Mouse (Mus musculus) hindbrain, embryonic 16.5 days (tissue): Measurements from ENCODE around the gene Srd5a3. TPM values are rescaled to one million over a fixed set of nuclear protein-coding genes. Genes with fewer than 3 reads are reported as not detected.

Experiments
- ATAC-seq: fragments of 200-750 bp; cut with Nextera tagmentation; 2 replicates; pipeline ENCODE4 v1.8.0; 2017; ENCODE audit warnings: moderate TSS enrichment, moderate library complexity
- H3K27ac ChIP-seq: fragments of 300-500 bp; sonication (generic); 2 replicates; pipeline ENCODE4 v1.5.1; 2014; ENCODE audit warnings: low read depth, mild to moderate bottlenecking, control low read depth, low read length, moderate library complexity
- H3K27me3 ChIP-seq: fragments of 300-500 bp; sonication (generic); replicated peaks from 2 replicates; pipeline ENCODE4 v1.6.1; 2014; ENCODE audit warnings: low read length; ENCODE audit not compliant: control insufficient read depth, insufficient read depth
- H3K36me3 ChIP-seq: fragments of 300-500 bp; sonication (generic); 2 replicates; pipeline ENCODE4 v1.6.1; 2014; ENCODE audit warnings: mild to moderate bottlenecking, low read length, moderate library complexity, mixed read lengths; ENCODE audit not compliant: control insufficient read depth, insufficient read depth
- H3K4me1 ChIP-seq: fragments of 300-500 bp; sonication (generic); 2 replicates; pipeline ENCODE4 v1.6.1; 2014; ENCODE audit warnings: low read depth, low read length; ENCODE audit not compliant: control insufficient read depth, insufficient read depth
- H3K4me2 ChIP-seq: fragments of 300-500 bp; sonication (generic); 2 replicates; pipeline ENCODE4 v1.6.1; 2014; ENCODE audit warnings: mild to moderate bottlenecking, low read length, control low read depth, moderate library complexity
- H3K4me3 ChIP-seq: fragments of 300-500 bp; sonication (generic); 2 replicates; pipeline ENCODE4 v1.5.1; 2014; ENCODE audit warnings: mild to moderate bottlenecking, low read length, control low read depth, moderate library complexity
- H3K9ac ChIP-seq: fragments of 300-500 bp; sonication (generic); 2 replicates; pipeline ENCODE4 v1.6.1; 2014; ENCODE audit warnings: low read depth, mild to moderate bottlenecking, control low read depth, low read length, moderate library complexity
- H3K9me3 ChIP-seq: fragments of 300-500 bp; sonication (generic); 2 replicates; pipeline ENCODE4 v1.6.1; 2014; ENCODE audit warnings: mild to moderate bottlenecking, low read length, moderate library complexity; ENCODE audit not compliant: control insufficient read depth
- WGBS: fragments of 180-500 bp; shearing (Covaris S2); extraction: QIAGEN DNeasy Blood & Tissue Kit; methylation state at CpG from one replicate; pipeline ENCODE4 v1.1.7; 2014; 5-methylcytosine and 5-hydroxymethylcytosine counted together
- polyA plus RNA-seq: library from polyadenylated mRNA; unstranded; fragments of >200 nt; fragmentation: Nextera tagmentation; extraction: Ambion mirVana; gene quantifications from 2 replicates; pipeline ENCODE4 v1.2.1, GENCODE M21; 2015

Gene Srd5a3
- polyA plus RNA-seq, 1 experiment from 2014 or later, result 22.9 TPM

DNA sequence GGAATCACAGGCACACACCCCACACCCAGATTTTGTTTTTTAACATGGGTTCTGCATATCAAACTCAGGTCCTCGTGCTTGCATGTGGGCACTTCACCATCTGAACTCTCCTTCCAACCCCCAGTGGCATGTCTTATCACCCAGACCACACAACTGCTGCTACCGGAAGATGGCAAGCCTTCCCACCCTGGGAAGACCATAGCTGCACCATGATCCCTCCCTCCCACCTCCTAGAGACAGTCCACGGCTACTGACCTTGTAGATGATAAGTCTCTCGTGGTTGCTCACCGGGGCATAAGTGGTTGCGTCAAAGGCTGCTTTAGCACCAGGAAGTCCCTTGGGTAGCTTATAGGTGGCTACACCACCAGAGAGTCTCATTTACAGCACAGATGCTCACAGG lies 21.4 kb downstream of the Srd5a3 start:
- Histone ChIP-seq H3K4me2 (no peak overlapping the region), H3K27ac (no peak overlapping the region), H3K9me3 (no peaks in the 10 kb centered on the region), H3K4me3 (no peak overlapping the region), H3K9ac (no peak overlapping the region), H3K27me3 (no peaks in the 10 kb centered on the region), H3K4me1 (no peaks in the 10 kb centered on the region), H3K36me3 (no peaks in the 10 kb centered on the region)
- WGBS, result 91% methylated on average over 6 of the region's 6 CpGs
- no peak for ATAC-seq

DNA sequence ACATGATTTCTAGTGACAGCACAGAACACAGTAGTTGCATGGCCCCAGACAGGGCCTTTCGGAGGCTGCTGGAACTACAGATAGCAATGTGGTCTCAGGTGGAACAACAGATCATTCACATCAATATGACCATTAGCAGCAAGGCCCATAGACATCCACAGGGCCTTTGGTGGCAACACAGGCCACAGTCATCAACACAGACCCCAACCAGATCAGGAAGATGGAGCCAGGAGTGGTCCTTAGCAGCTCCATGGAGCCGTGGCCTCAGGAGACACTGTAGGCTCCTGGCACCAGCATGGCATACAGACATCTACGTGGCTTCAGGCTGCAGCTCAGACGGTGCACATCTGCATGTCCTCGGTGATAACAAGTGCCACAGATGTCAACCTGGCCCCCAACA lies 22.9 kb downstream of the Srd5a3 start:
- WGBS, result 85% methylated on average over 5 of the region's 5 CpGs
- 0 out of 2 replicates have a peak, but pooled peaks cover 3% of the 10 kb centered on the region for H3K9me3 ChIP-seq
- H3K4me2 ChIP-seq, result no peak overlapping the region
- no peak overlapping the region for H3K4me3 ChIP-seq
- no peak overlapping the region for H3K27ac ChIP-seq
- H3K9ac ChIP-seq, result no peak overlapping the region
- no peaks in the 10 kb centered on the region for H3K4me1 ChIP-seq
- no peak for ATAC-seq
- no peaks in the 10 kb centered on the region for H3K36me3 ChIP-seq
- no peaks in the 10 kb centered on the region for H3K27me3 ChIP-seq

DNA sequence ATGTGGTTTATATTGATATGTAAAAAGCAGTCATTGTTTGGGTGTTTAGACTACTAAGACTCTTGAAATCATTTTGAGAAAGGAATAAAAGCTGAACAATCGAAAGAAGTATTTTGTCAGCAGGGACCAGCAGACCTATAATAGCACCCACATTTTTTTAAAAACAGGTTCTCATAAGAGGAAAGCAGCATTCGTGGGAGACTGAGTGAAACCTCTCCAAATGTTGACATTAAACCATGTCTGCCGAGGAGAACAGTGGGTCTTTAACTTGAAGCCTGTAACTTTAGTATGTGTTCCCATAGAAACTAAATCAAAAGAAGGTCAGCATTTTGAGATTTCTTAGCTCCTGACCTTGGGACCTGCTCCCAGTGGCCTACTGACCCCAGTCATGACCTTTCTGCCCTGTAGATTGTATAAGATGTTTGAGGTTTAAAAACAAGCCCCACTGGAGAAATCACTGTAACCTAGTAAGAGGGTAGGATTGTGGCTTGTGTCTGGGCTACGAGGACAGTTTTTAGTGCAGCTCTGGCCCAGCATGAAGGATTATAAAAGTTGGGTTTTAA lies 23.8 kb downstream of the Srd5a3 start:
- 0 out of 2 replicates have a peak, but pooled peaks cover 3% of the 10 kb centered on the region for H3K9me3 ChIP-seq
- no peak overlapping the region for H3K27ac ChIP-seq
- no peak overlapping the region for H3K4me3 ChIP-seq
- H3K27me3 ChIP-seq, result no peaks in the 10 kb centered on the region
- H3K36me3 ChIP-seq, result no peaks in the 10 kb centered on the region
- no peaks in the 10 kb centered on the region for H3K4me1 ChIP-seq
- H3K9ac ChIP-seq, result no peak overlapping the region
- no peak overlapping the region for H3K4me2 ChIP-seq
- no peak for ATAC-seq
- 51% methylated on average over 4 of the region's 4 CpGs for WGBS

DNA sequence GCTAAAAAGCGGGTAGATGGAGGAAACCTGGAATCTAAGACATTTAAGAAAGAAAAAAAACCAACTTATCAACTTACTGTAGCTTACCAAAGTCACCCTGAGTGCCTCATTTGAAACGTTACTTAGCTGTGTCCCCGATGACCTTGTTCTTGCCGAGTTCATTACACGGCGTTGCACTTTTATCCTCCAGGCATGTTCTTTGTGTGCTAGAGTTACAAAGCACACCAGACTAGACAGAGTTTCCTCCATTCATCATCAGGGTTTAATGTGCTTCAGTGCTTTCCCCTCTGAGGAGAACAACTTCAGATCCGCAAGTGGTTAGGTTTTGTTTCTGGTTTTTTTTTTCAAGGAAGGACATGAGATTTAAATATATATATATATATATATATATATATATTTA lies 24.8 kb downstream of the Srd5a3 start:
- Histone ChIP-seq H3K9ac (no peak overlapping the region), H3K27ac (no peak overlapping the region), H3K4me2 (no peak overlapping the region), H3K36me3 (no peaks in the 10 kb centered on the region), H3K4me1 (no peaks in the 10 kb centered on the region), H3K4me3 (no peak overlapping the region), H3K9me3 (0 out of 2 replicates have a peak, but pooled peaks cover 3% of the 10 kb centered on the region), H3K27me3 (no peaks in the 10 kb centered on the region)
- no peak for ATAC-seq
- 64% methylated on average over 7 of the region's 7 CpGs for WGBS

DNA sequence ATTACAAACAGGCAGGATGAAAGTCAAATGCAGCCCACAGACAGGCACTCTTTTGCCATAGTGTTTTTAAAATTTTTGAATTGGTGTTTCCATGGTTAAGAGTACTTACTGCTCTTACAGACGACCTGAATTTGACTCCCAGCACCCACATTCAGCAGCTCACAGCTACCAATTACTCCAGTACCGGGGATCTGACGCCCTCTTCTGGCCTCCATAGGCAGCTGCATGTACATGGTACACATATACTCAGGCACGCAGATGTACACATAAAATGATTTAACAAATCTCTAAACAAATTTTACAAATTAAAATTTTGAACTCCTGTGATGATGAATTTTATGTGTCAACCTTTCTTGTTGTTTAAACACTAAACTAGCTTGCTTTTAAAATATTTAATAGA lies 30.5 kb downstream of the Srd5a3 start:
- Histone ChIP-seq H3K4me1 (no peaks in the 10 kb centered on the region), H3K4me2 (no peak overlapping the region), H3K27me3 (no peaks in the 10 kb centered on the region), H3K27ac (no peak overlapping the region), H3K36me3 (no peaks in the 10 kb centered on the region), H3K9me3 (0 out of 2 replicates have a peak, but pooled peaks cover 3% of the 10 kb centered on the region), H3K4me3 (no peak overlapping the region), H3K9ac (no peak overlapping the region)
- 84% methylated on average over 4 of the region's 4 CpGs for WGBS
- no peak for ATAC-seq

DNA sequence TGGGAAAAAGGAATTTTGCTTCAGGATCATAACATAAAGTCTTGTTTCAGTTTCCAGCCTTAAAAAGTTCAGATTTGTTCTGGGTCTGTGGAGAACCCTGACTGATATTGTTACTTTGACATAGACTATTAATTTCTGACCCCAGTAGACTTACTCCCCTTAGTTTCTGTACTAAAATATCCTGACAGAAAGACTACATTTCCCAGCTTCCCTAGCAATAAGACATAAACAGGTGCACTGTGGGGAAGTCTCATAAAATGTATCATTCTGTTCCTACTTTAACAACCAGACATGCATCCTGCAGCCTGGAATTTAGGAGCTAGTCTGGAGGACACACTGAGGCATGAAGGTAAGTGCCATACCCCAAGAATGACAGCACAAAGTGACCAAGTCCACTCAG lies 31.0 kb downstream of the Srd5a3 start:
- Histone ChIP-seq H3K9me3 (0 out of 2 replicates have a peak, but pooled peaks cover 3% of the 10 kb centered on the region), H3K4me3 (no peak overlapping the region), H3K36me3 (no peaks in the 10 kb centered on the region), H3K27ac (no peak overlapping the region), H3K4me1 (no peaks in the 10 kb centered on the region), H3K4me2 (no peak overlapping the region), H3K27me3 (no peaks in the 10 kb centered on the region), H3K9ac (no peak overlapping the region)
- ATAC-seq, result no peak

DNA sequence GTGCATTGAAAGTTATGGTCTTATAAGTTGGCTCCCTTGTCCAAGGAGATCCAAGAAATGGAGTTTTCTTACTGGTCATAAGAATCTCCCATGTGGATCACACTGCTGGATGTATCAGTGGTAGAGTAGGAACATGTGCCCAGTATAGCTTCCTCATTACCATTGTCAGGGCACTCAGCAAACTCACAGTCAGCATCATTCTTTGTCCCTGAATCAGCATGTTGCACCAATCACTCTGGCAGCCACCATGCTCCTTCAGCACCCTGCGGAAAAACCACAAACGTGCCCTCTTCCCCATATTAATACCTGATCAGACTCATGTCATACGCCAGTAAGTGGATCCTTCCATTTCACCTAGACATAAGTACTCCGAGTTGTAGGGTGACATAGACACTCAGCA lies 35.0 kb downstream of the Srd5a3 start:
- WGBS, result 93% methylated on average over 4 of the region's 4 CpGs
- Histone ChIP-seq H3K36me3 (no peaks in the 10 kb centered on the region), H3K27ac (no peak overlapping the region), H3K4me3 (no peak overlapping the region), H3K9me3 (no peaks in the 10 kb centered on the region), H3K9ac (no peak overlapping the region), H3K27me3 (no peaks in the 10 kb centered on the region), H3K4me2 (no peak overlapping the region), H3K4me1 (no peaks in the 10 kb centered on the region)
- ATAC-seq, result no peak

DNA sequence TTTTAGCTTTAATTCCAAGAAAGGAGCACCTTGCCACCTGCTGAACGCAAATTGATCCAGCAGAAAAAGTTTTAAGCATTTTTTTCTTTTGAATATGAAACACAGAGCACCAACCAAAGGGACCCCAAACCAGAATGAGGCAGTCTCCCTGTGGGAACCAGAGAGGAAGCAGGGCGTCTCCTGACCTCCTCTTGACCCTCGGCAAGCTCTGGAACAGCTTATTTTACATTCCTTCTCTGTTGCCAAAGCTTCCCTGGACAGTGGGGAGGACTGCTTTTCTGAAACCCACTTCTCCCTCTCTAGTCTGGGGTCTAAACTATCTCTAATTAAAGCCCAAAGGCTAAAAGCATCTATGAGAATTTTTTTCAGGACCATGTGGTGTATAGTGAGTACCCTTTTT lies 36.3 kb downstream of the Srd5a3 start:
- H3K4me3 ChIP-seq, result no peak overlapping the region
- no peaks in the 10 kb centered on the region for H3K4me1 ChIP-seq
- 41% methylated on average over 3 of the region's 3 CpGs for WGBS
- no peaks in the 10 kb centered on the region for H3K9me3 ChIP-seq
- ATAC-seq, result no peak
- no peak overlapping the region for H3K9ac ChIP-seq
- no peaks in the 10 kb centered on the region for H3K36me3 ChIP-seq
- no peak overlapping the region for H3K4me2 ChIP-seq
- H3K27ac ChIP-seq, result no peak overlapping the region
- H3K27me3 ChIP-seq, result no peaks in the 10 kb centered on the region

DNA sequence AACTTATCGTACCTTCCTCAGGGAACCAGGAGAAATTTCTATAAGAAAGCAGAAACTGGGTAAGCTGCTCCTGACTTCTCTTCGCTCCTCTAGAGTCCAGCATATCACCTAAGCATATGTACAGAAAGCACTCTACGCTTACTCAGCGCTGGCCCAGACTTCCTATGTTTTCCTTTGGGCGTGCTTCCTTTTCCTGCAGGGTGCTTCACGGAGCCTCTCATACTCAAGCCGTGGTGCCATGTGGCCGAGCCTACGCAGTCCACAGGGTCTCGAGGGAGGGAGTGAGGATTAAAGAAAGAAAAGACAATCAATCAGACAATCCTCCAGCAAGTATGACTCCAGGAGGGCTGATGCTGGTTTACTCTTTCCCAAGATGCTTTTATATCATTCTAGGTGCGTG lies 36.8 kb downstream of the Srd5a3 start:
- H3K9me3 ChIP-seq, result no peaks in the 10 kb centered on the region
- H3K4me2 ChIP-seq, result no peak overlapping the region
- H3K36me3 ChIP-seq, result no peaks in the 10 kb centered on the region
- H3K27me3 ChIP-seq, result no peaks in the 10 kb centered on the region
- no peaks in the 10 kb centered on the region for H3K4me1 ChIP-seq
- H3K27ac ChIP-seq, result no peak overlapping the region
- ATAC-seq, result no peak
- H3K4me3 ChIP-seq, result no peak overlapping the region
- 78% methylated on average over 11 of the region's 11 CpGs for WGBS
- H3K9ac ChIP-seq, result no peak overlapping the region

DNA sequence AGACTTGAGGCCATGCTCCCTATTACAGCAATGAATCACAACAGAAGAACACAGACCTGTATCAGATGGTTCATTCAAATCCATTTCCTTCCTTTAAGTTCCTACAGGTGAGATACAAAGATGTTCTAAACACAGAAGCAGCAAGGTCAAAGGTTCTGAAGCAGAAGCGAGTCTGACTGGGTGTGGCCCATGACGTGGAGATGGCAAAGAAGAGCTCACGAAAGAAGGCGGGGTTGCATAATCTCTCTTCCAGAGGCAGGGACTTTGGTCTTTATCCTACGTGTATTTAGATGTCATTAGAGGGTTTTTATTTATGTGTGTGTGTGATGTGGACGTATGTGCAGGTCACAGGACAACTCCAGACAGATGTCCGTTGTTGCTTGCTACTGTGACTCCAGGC lies 37.6 kb downstream of the Srd5a3 start:
- no peak overlapping the region for H3K4me3 ChIP-seq
- H3K4me2 ChIP-seq, result no peak overlapping the region
- H3K9ac ChIP-seq, result no peak overlapping the region
- H3K27me3 ChIP-seq, result no peaks in the 10 kb centered on the region
- 87% methylated on average over 7 of the region's 7 CpGs for whole genome bisulfite sequencing
- no peaks in the 10 kb centered on the region for H3K4me1 ChIP-seq
- H3K27ac ChIP-seq, result no peak overlapping the region
- ATAC-seq, result no peak
- H3K9me3 ChIP-seq, result no peaks in the 10 kb centered on the region
- no peaks in the 10 kb centered on the region for H3K36me3 ChIP-seq
